Mouse (Mus musculus): ENCODE measurements around the gene Rap1a. TPM values are rescaled to one million over a fixed set of nuclear protein-coding genes. Genes with fewer than 3 reads are reported as not detected.

The Rap1a gene
- polyA plus RNA-seq, 1 experiment from 2014 or later = 68.1 TPM

- Histone ChIP-seq H3K27ac (ENCODE audit: low read depth, low read length) (no peak overlapping the region), H3K36me3 (ENCODE audit: control insufficient read depth, insufficient read depth, low read length) (no peaks in the 10 kb centered on the region), H3K4me2 (ENCODE audit: low read depth) (no peak overlapping the region), H3K4me3 (ENCODE audit: low read depth, low read length) (no peak overlapping the region), H3K27me3 (ENCODE audit: control insufficient read depth, insufficient read depth, low read length) (no peaks in the 10 kb centered on the region), H3K9me3 (ENCODE audit: control insufficient read depth, low read length) (no peaks in the 10 kb centered on the region), H3K4me1 (ENCODE audit: control insufficient read depth, insufficient read depth, low read length) (no peaks in the 10 kb centered on the region), H3K9ac (ENCODE audit: low read length) (no peak overlapping the region)
- 57% methylated on average over 2 of the region's 2 CpGs for WGBS
- ATAC-seq (ENCODE audit: insufficient read depth, low FRiP score, low TSS enrichment) (no peak), DNase-seq (ENCODE audit: low spot score) (no peak)
Observed at GRCm38 (mm10) chr3:105824704-105825103, 23.6 kb upstream of the Rap1a start.

GRCm38 (mm10) chr3:105824103-105824502 lies 23.0 kb upstream of the Rap1a start:
- Histone ChIP-seq H3K36me3 (ENCODE audit: control insufficient read depth, insufficient read depth, low read length) (no peaks in the 10 kb centered on the region), H3K4me3 (ENCODE audit: low read depth, low read length) (no peak overlapping the region), H3K4me2 (ENCODE audit: low read depth) (no peak overlapping the region), H3K27ac (ENCODE audit: low read depth, low read length) (no peak overlapping the region), H3K9ac (ENCODE audit: low read length) (no peak overlapping the region), H3K9me3 (ENCODE audit: control insufficient read depth, low read length) (no peaks in the 10 kb centered on the region), H3K4me1 (ENCODE audit: control insufficient read depth, insufficient read depth, low read length) (no peaks in the 10 kb centered on the region), H3K27me3 (ENCODE audit: control insufficient read depth, insufficient read depth, low read length) (no peaks in the 10 kb centered on the region)
- WGBS = 53% methylated on average over 5 of the region's 5 CpGs
- DNase-seq (ENCODE audit: low spot score) (no peak), ATAC-seq (ENCODE audit: insufficient read depth, low FRiP score, low TSS enrichment) (no peak)

- ATAC-seq (ENCODE audit: insufficient read depth, low FRiP score, low TSS enrichment) = no peak
- no peaks in the 10 kb centered on the region for H3K9me3 ChIP-seq (ENCODE audit: control insufficient read depth, low read length)
- no peak overlapping the region for H3K4me2 ChIP-seq (ENCODE audit: low read depth)
- no peak overlapping the region for H3K4me3 ChIP-seq (ENCODE audit: low read depth, low read length)
- DNase-seq (ENCODE audit: low spot score) = no peak
- H3K36me3 ChIP-seq (ENCODE audit: control insufficient read depth, insufficient read depth, low read length) = no peaks in the 10 kb centered on the region
- no peaks in the 10 kb centered on the region for H3K27me3 ChIP-seq (ENCODE audit: control insufficient read depth, insufficient read depth, low read length)
- H3K4me1 ChIP-seq (ENCODE audit: control insufficient read depth, insufficient read depth, low read length) = no peaks in the 10 kb centered on the region
- H3K27ac ChIP-seq (ENCODE audit: low read depth, low read length) = no peak overlapping the region
- no peak overlapping the region for H3K9ac ChIP-seq (ENCODE audit: low read length)
Observed at GRCm38 (mm10) chr3:105823609-105824008, 22.5 kb upstream of the Rap1a start.

- DNase-seq (ENCODE audit: low spot score) (no peak), ATAC-seq (ENCODE audit: insufficient read depth, low FRiP score, low TSS enrichment) (no peak)
- 90% methylated on average over 3 of the region's 3 CpGs for WGBS
- no peak overlapping the region for H3K9ac ChIP-seq (ENCODE audit: low read length)
- no peaks in the 10 kb centered on the region for H3K36me3 ChIP-seq (ENCODE audit: control insufficient read depth, insufficient read depth, low read length)
- H3K4me2 ChIP-seq (ENCODE audit: low read depth) = no peak overlapping the region
- no peaks in the 10 kb centered on the region for H3K4me1 ChIP-seq (ENCODE audit: control insufficient read depth, insufficient read depth, low read length)
- H3K9me3 ChIP-seq (ENCODE audit: control insufficient read depth, low read length) = no peaks in the 10 kb centered on the region
- H3K27ac ChIP-seq (ENCODE audit: low read depth, low read length) = no peak overlapping the region
- H3K27me3 ChIP-seq (ENCODE audit: control insufficient read depth, insufficient read depth, low read length) = no peaks in the 10 kb centered on the region
- H3K4me3 ChIP-seq (ENCODE audit: low read depth, low read length) = no peak overlapping the region
Observed at GRCm38 (mm10) chr3:105821504-105821903, 20.4 kb upstream of the Rap1a start.

GRCm38 (mm10) chr3:105820272-105820671 lies 19.1 kb upstream of the Rap1a start:
- DNase-seq (ENCODE audit: low spot score) (no peak), ATAC-seq (ENCODE audit: insufficient read depth, low FRiP score, low TSS enrichment) (no peak)
- Histone ChIP-seq H3K9me3 (ENCODE audit: control insufficient read depth, low read length) (no peaks in the 10 kb centered on the region), H3K4me3 (ENCODE audit: low read depth, low read length) (no peak overlapping the region), H3K27me3 (ENCODE audit: control insufficient read depth, insufficient read depth, low read length) (no peaks in the 10 kb centered on the region), H3K9ac (ENCODE audit: low read length) (no peak overlapping the region), H3K27ac (ENCODE audit: low read depth, low read length) (no peak overlapping the region), H3K4me2 (ENCODE audit: low read depth) (no peak overlapping the region), H3K36me3 (ENCODE audit: control insufficient read depth, insufficient read depth, low read length) (no peaks in the 10 kb centered on the region), H3K4me1 (ENCODE audit: control insufficient read depth, insufficient read depth, low read length) (no peaks in the 10 kb centered on the region)
- WGBS = 87% methylated on average over 3 of the region's 3 CpGs

- H3K9me3 ChIP-seq (ENCODE audit: control insufficient read depth, low read length) = no peaks in the 10 kb centered on the region
- no peak for ATAC-seq (ENCODE audit: insufficient read depth, low FRiP score, low TSS enrichment)
- no peak overlapping the region for H3K27ac ChIP-seq (ENCODE audit: low read depth, low read length)
- H3K4me1 ChIP-seq (ENCODE audit: control insufficient read depth, insufficient read depth, low read length) = no peaks in the 10 kb centered on the region
- 66% methylated on average over 6 of the region's 6 CpGs for WGBS
- no peak overlapping the region for H3K4me3 ChIP-seq (ENCODE audit: low read depth, low read length)
- H3K27me3 ChIP-seq (ENCODE audit: control insufficient read depth, insufficient read depth, low read length) = no peaks in the 10 kb centered on the region
- no peak overlapping the region for H3K9ac ChIP-seq (ENCODE audit: low read length)
- no peaks in the 10 kb centered on the region for H3K36me3 ChIP-seq (ENCODE audit: control insufficient read depth, insufficient read depth, low read length)
- H3K4me2 ChIP-seq (ENCODE audit: low read depth) = no peak overlapping the region
- DNase-seq (ENCODE audit: low spot score) = no peak
Observed at GRCm38 (mm10) chr3:105818130-105819004, 17.2 kb upstream of the Rap1a start.

- no peak for DNase-seq (ENCODE audit: low spot score)
- no peaks in the 10 kb centered on the region for H3K36me3 ChIP-seq (ENCODE audit: control insufficient read depth, insufficient read depth, low read length)
- no peak overlapping the region for H3K4me3 ChIP-seq (ENCODE audit: low read depth, low read length)
- no peaks in the 10 kb centered on the region for H3K27me3 ChIP-seq (ENCODE audit: control insufficient read depth, insufficient read depth, low read length)
- H3K9ac ChIP-seq (ENCODE audit: low read length) = no peak overlapping the region
- 81% methylated on average over 8 of the region's 8 CpGs for WGBS
- no peak overlapping the region for H3K27ac ChIP-seq (ENCODE audit: low read depth, low read length)
- no peaks in the 10 kb centered on the region for H3K4me1 ChIP-seq (ENCODE audit: control insufficient read depth, insufficient read depth, low read length)
- ATAC-seq (ENCODE audit: insufficient read depth, low FRiP score, low TSS enrichment) = no peak
- no peaks in the 10 kb centered on the region for H3K9me3 ChIP-seq (ENCODE audit: control insufficient read depth, low read length)
- H3K4me2 ChIP-seq (ENCODE audit: low read depth) = no peak overlapping the region
Observed at GRCm38 (mm10) chr3:105816089-105816488, 15.0 kb upstream of the Rap1a start.

GRCm38 (mm10) chr3:105815236-105815904 lies 14.2 kb upstream of the Rap1a start:
- no peak for ATAC-seq (ENCODE audit: insufficient read depth, low FRiP score, low TSS enrichment)

GRCm38 (mm10) chr3:105811146-105811545 lies 10.0 kb upstream of the Rap1a start:
- no peak for ATAC-seq (ENCODE audit: insufficient read depth, low FRiP score, low TSS enrichment)
- no peak overlapping the region for H3K9ac ChIP-seq (ENCODE audit: low read length)
- no peak overlapping the region for H3K4me3 ChIP-seq (ENCODE audit: low read depth, low read length)
- no peaks in the 10 kb centered on the region for H3K4me1 ChIP-seq (ENCODE audit: control insufficient read depth, insufficient read depth, low read length)
- no peaks in the 10 kb centered on the region for H3K36me3 ChIP-seq (ENCODE audit: control insufficient read depth, insufficient read depth, low read length)
- H3K27me3 ChIP-seq (ENCODE audit: control insufficient read depth, insufficient read depth, low read length) = no peaks in the 10 kb centered on the region
- WGBS = 89% methylated on average over 2 of the region's 2 CpGs
- H3K27ac ChIP-seq (ENCODE audit: low read depth, low read length) = no peak overlapping the region
- no peak for DNase-seq (ENCODE audit: low spot score)
- H3K4me2 ChIP-seq (ENCODE audit: low read depth) = no peak overlapping the region
- H3K9me3 ChIP-seq (ENCODE audit: control insufficient read depth, low read length) = no peaks in the 10 kb centered on the region

More at GRCm38 (mm10) chr3:105815236-105815904, 14.2 kb upstream of the Rap1a start:
- 80% methylated on average over 10 of the region's 10 CpGs for WGBS
- H3K4me3 ChIP-seq (ENCODE audit: low read depth, low read length) = no peak overlapping the region
- no peaks in the 10 kb centered on the region for H3K36me3 ChIP-seq (ENCODE audit: control insufficient read depth, insufficient read depth, low read length)
- H3K27ac ChIP-seq (ENCODE audit: low read depth, low read length) = no peak overlapping the region
- no peaks in the 10 kb centered on the region for H3K27me3 ChIP-seq (ENCODE audit: control insufficient read depth, insufficient read depth, low read length)
- no peaks in the 10 kb centered on the region for H3K9me3 ChIP-seq (ENCODE audit: control insufficient read depth, low read length)
- H3K9ac ChIP-seq (ENCODE audit: low read length) = no peak overlapping the region
- H3K4me1 ChIP-seq (ENCODE audit: control insufficient read depth, insufficient read depth, low read length) = no peaks in the 10 kb centered on the region
- no peak for DNase-seq (ENCODE audit: low spot score)
- H3K4me2 ChIP-seq (ENCODE audit: low read depth) = no peak overlapping the region

Measured in neural tube, embryonic 11.5 days (tissue).